Mouse (Mus musculus) MEL (cell line): ENCODE data around the gene Wasl.

ENCODE experiments used
- CTCF ChIP-seq, 3 experiments: IDR thresholded peaks in 2 of 3; conservative IDR thresholded peaks in 1 of 3; 2 replicates each; pipeline ENCODE4 v1.5.1; 2011 to 2012; ENCODE audit warnings: low read length in 3 of 3, low read depth in 2 of 3, mild to moderate bottlenecking in 2 of 3, improper control_type of control experiment in 1 of 3, inconsistent platforms in 1 of 3, mixed read lengths in 1 of 3, moderate library complexity in 1 of 3; ENCODE audit not compliant: control insufficient read depth in 1 of 3, insufficient read depth in 1 of 3, poor library complexity in 1 of 3, severe bottlenecking in 1 of 3
- E2F4 ChIP-seq: IDR thresholded peaks from 2 replicates; pipeline ENCODE4 v1.6.1; 2011; ENCODE audit warnings: low read depth, low read length, improper control_type of control experiment, borderline replicate concordance
- JUND ChIP-seq: IDR thresholded peaks from 2 replicates; pipeline ENCODE4 v1.6.1; 2011; ENCODE audit warnings: low read depth, mild to moderate bottlenecking, improper control_type of control experiment, low read length
- MXI1 ChIP-seq: IDR thresholded peaks from 2 replicates; pipeline ENCODE4 v1.6.1; 2011; ENCODE audit warnings: mild to moderate bottlenecking, low read depth, low read length, improper control_type of control experiment
- POLR2AphosphoS2 ChIP-seq: IDR thresholded peaks from 2 replicates; pipeline ENCODE4 v1.6.1; 2011; ENCODE audit warnings: low read length, improper control_type of control experiment
- TCF12 ChIP-seq: IDR thresholded peaks from 2 replicates; pipeline ENCODE4 v1.6.1; 2014; ENCODE audit warnings: low read depth, mild to moderate bottlenecking, inconsistent platforms, low read length, improper control_type of control experiment, moderate library complexity
- UBTF ChIP-seq: IDR thresholded peaks from 2 replicates; pipeline ENCODE4 v1.6.1; 2012; ENCODE audit warnings: low read depth, mild to moderate bottlenecking, inconsistent platforms, low read length, improper control_type of control experiment, moderate library complexity, borderline replicate concordance; ENCODE audit not compliant: insufficient read depth
- USF2 ChIP-seq, 2 experiments: IDR thresholded peaks; 2 replicates each; pipeline ENCODE4 v1.6.1; 2011 to 2012; ENCODE audit warnings: improper control_type of control experiment in 2 of 2, low read length in 2 of 2, borderline replicate concordance in 1 of 2, inconsistent platforms in 1 of 2, low read depth in 1 of 2, mild to moderate bottlenecking in 1 of 2; ENCODE audit not compliant: insufficient read depth in 1 of 2
- ZNF384 ChIP-seq: IDR thresholded peaks from 2 replicates; pipeline ENCODE4 v1.6.1; 2012; ENCODE audit warnings: low read depth, mild to moderate bottlenecking, inconsistent platforms, low read length, improper control_type of control experiment

DNA sequence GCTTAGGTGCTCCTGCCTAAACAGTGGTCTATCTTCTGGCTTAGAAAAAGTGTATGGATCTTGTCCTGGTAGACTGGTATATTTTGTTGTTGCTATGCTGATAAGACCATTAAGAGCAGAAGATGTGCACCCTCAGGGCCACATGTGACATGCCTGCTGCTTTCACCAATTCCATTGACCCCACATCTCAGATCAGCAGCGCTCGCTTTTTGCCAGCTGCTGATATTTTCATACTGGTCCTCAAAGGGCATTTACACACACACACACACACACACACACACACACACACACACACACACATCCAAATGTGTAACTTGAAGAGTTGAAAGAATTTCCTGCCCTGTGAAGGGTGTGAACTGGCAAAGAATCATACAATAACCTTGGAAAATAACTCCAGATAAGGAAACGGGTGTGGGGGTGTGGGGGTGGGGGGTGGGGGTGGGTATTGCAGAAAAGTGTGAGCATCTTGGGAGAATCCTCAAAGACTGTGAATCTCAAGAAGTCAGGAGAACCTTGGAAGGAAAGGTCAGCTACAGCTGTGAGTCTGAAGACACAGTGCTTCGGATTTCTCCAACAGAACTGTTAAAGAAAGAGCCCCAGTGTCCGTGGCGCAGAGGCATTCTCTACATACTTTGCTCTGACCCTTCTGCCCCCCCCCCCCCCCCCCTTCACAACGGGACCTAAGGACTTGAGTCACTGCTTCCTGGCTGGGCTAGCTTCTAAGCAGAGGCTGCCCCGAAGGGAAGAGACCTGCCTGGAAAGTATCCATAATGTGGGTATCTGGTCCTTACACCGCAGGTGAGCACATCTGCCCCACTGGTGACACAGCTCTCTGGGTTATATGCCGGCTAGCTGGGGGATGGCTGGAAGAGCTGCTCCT lies 79.1 kb downstream of the Wasl start:
- TF ChIP-seq TCF12 = no peak
- TF ChIP-seq CTCF (IDR thresholded peaks at IDR 0.05 in 2 of 3, conservative IDR thresholded peaks at IDR 0.05 in 1 of 3; ENCODE audit: control insufficient read depth in 1 of 3, insufficient read depth in 1 of 3, low read depth in 2 of 3, low read length in 3 of 3, poor library complexity in 1 of 3, severe bottlenecking in 1 of 3) = no peak
- TF ChIP-seq MXI1 = no peak
- no peak for TF ChIP-seq ZNF384
- no peak for TF ChIP-seq POLR2AphosphoS2
- TF ChIP-seq UBTF = no peak
- TF ChIP-seq E2F4 = no peak
- no peak for TF ChIP-seq JUND
- TF ChIP-seq USF2 (IDR thresholded peaks at IDR 0.05; ENCODE audit: borderline replicate concordance in 1 of 2, insufficient read depth in 1 of 2, low read depth in 1 of 2, low read length in 2 of 2) = no peak
